Mouse (Mus musculus): ENCODE data around the gene Ccdc163.

GRCm38 (mm10) chr4:116732355-116732754 is 24.0 kb downstream of the Ccdc163 start:
- TF ChIP-seq MAFK (IDR thresholded peaks at IDR 0.05; ENCODE audit: insufficient read depth, low read depth, low read length) (no peak), ZNF384 (IDR thresholded peaks at IDR 0.05; ENCODE audit: low read depth, low read length) (no peak)

All from ES-E14 (cell line).